Mouse (Mus musculus) gonadal fat pad, adult 2 months (tissue): ENCODE measurements around the gene Jazf1. TPM values are rescaled to one million over a fixed set of nuclear protein-coding genes. Genes with fewer than 3 reads are reported as not detected.

Source experiments
- DNase-seq: peaks from one replicate; pipeline ENCODE4 v3.0.0-alpha.2; 2012; ENCODE audit warnings: low read depth
- polyA plus RNA-seq: library from polyadenylated mRNA; depleted of rRNA; stranded (reverse); fragments of >200 nt; gene quantifications from 2 replicates; pipeline ENCODE4 v1.2.3, GENCODE M21; 2012

Jazf1 gene
- polyA plus RNA-seq, 1 experiment: 5.8 TPM

DNA sequence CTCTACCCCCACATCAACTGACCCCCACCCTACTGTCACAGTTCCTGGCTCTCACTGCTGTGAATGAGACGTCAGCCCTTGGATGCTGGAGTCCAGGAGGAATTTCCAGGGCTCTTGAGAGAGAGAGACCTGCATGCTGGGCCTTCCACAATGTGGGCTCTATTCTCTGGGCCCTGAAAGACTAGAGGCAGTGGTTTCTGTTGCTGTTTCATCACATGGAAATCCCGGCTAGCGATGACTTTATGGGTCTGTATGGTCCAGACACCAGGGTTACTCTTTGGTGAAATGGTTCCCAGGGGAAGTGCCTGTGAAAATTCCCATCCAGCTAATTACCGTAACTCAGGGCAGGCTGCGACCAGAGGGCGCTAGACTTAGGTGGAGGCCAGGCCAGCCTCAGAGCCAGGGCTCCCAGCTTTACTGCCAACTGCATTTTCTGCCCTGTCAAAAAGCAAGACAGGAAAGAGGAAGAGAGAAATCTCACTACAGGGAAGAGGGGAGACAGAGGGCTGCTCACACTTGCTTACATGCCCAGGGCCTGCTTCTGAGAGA lies 271.1 kb downstream of the Jazf1 start:
- DNase-seq: no peak

DNA sequence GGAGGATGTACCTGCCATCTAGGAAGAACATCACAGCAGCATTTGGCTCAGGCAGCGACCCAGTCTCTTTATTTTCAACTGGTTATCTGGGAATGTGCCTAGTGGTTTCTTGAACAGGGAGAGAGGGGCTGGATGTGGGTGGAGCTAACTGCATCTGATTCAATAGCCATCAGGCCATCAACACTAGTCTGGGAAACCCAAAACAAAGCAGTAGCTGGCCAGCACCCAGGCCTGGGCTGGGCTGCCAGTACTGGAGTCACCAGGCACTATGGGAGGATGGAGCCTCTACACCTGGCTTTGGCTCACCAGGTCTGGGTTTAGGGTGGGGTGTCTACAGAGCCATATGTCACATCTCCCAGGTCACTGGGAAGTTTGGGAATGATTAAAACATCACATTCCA lies 271.7 kb downstream of the Jazf1 start:
- no peak for DNase-seq

- no peak for DNase-seq
Observed at GRCm38 (mm10) chr6:52796035-52796598, 272.3 kb downstream of the Jazf1 start.

DNA sequence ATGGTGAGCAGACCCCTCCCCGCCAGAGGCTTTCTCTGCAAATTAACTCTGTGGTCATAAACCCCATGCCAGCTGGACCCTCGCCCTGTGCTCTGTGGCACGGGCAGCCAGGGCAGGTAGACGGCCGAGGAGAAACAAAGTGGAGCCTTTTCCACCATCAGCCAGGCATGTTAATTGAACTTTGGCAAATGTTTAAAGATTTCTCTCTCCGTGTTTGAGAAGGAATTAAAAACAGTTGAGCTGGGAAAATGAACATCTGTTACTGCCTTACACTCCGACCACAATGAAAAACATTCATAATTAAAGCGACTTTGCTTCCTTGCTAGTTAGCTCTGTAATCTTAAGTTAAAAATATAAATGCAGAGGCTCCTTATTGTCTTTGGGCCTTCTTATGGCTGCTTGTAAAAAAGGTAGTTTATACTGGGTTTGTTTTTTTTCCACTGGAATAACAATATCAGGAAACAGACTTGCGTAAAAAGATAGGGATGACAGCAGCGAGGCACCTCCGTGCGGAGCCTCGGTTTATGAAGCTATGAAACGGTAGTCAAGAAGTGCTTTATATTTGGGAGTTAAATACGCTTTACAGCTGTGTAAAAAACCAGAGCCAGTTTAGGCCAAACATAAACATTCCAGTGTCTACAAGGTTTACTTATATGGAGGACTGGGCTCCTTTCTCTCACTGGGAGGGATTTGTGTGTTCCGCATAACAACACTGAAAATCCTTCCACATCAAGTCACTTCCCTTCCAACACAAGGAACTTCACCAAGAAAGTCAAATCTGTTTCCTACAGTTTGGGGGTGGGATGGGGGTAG lies 273.2 kb downstream of the Jazf1 start:
- DNase-seq: no peak

GRCm38 (mm10) chr6:52792455-52792854 lies 276.0 kb downstream of the Jazf1 start:
- no peak for DNase-seq

- no peak for DNase-seq
Observed at GRCm38 (mm10) chr6:52790781-52791180, 277.6 kb downstream of the Jazf1 start.

GRCm38 (mm10) chr6:52790316-52790715 lies 278.1 kb downstream of the Jazf1 start:
- DNase-seq: no peak

- DNase-seq: no peak
Observed at GRCm38 (mm10) chr6:52779546-52779945, 288.9 kb downstream of the Jazf1 start.

GRCm38 (mm10) chr6:52778523-52778922 lies 289.9 kb downstream of the Jazf1 start:
- no peak for DNase-seq

DNA sequence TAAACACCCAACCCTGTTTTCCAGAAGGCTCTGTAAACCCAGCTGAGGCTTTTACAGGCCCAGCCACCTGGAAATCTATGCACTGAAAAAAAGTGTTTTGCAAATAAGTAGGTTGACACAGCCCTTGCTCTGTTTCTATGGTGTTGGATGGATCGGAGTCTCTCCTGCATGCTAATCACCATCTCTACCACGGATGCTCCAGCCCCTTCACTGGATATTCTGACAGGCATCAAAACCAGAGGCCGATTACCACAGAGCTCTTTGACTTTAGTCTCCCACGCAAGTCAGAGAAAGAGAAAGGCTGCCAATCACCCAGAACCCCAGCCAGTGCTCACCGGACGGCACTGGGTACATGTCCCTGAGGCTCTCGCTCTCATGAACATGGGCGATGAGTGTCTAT lies 291.4 kb downstream of the Jazf1 start:
- DNase-seq: no peak

- DNase-seq: no peak
Observed at GRCm38 (mm10) chr6:52775956-52776355, 292.5 kb downstream of the Jazf1 start.

GRCm38 (mm10) chr6:52775350-52775749 lies 293.1 kb downstream of the Jazf1 start:
- DNase-seq: no peak

DNA sequence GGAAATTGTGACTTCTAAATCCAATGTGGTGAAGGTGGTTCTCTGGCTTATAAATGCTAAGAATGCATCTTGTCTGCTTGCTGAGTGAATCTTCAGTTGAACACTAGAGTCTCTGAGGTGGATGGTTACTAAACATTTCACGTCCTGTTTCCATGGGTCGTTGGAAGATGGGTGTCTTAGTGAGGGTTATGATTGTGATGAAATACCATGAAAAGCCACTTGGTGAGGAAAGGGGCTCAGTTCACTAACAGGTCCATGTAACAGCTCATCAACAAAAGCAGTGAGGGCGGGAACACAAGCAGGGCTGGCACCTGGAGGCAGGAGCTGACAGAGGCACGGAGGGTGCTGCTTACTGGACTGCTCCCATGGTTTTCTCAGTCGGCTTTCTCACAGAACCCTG lies 295.3 kb downstream of the Jazf1 start:
- DNase-seq: no peak

DNA sequence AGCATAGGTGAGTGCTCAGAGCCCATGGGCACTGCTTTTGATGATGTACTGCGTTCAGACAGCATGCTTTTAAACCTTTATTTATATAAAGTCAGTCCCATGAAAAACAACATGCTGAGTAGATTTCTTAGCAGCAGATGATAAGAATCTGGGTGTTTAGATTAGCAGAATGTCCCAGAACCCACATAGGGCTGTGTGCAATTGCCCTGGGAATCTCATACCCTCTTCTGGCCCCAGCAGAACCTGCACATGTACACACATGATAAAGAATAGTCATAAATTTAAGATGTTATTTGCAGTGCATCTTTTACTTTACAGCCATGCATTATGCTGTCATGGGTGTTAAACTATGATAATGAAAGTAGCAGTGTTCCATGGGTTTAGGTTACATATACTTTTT lies 297.6 kb downstream of the Jazf1 start:
- DNase-seq: no peak

DNA sequence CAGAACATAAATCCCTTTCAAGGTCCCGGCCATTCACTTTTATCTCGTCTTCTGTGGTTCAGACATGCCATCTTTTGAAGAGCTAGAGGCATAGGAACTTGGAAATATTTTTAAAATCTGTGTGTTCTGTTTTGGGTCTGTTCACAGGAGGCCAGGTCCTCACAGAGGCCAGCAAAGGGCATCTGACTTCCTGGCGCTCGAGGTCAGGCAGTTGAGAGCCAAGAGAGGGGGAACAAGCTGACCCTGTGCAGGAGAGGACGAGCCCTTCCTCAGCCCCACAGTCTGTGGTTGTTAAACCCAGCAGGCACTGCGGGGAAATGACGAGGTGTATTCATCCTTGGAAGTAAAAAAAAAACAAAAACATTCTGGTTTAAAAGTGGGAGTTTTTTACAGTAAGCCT lies 303.2 kb downstream of the Jazf1 start:
- DNase-seq: no peak

DNA sequence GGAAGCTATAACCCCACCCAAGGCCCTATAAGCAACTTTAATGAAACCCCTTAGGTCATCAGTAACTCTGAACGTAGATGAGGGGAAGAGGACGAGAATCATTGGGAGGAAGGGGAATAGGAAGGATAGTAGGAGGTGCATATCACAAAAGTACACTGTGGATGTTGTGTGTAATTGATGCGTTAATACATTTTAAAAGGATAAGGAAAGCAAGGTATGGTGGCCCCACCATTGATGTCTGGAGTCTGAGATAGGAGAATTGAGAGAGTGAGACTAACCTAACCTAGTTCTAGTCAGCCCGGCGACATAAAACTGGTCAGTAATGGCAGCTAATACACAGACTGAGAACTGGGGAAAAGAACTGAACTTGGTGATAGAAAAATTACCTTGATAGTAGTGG lies 315.6 kb downstream of the Jazf1 start:
- no peak for DNase-seq

GRCm38 (mm10) chr6:52734630-52735029 lies 333.8 kb downstream of the Jazf1 start:
- DNase-seq: no peak

DNA sequence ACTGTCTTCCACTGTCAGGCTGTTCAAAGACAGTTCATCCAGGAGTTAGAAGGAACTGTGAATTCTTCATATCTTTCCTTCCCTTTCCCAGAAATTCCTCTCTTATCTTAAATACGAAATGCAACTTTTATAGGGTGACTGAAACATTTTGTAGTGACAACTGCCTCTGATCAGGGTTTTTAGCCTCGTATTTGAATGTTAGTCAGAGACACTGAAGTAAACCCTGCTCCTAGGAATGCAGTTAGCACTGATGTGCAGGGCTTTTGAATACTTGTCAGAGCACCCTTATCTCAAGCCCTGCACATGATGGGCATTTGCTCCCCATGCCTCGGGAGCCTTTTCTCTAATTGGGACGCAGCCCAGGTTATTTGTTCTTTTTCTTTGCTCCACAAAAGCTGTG lies 338.1 kb downstream of the Jazf1 start:
- DNase-seq: no peak

GRCm38 (mm10) chr6:52724805-52725439 lies 343.5 kb downstream of the Jazf1 start:
- DNase-seq: peak; percentile 96
